Mouse (Mus musculus): ENCODE data around the gene Btk. TPM values are rescaled to one million over a fixed set of nuclear protein-coding genes. Genes with fewer than 3 reads are reported as not detected.

Btk gene
- polyA plus RNA-seq, 1 experiment from 2014 or later, result 0.74 TPM

DNA sequence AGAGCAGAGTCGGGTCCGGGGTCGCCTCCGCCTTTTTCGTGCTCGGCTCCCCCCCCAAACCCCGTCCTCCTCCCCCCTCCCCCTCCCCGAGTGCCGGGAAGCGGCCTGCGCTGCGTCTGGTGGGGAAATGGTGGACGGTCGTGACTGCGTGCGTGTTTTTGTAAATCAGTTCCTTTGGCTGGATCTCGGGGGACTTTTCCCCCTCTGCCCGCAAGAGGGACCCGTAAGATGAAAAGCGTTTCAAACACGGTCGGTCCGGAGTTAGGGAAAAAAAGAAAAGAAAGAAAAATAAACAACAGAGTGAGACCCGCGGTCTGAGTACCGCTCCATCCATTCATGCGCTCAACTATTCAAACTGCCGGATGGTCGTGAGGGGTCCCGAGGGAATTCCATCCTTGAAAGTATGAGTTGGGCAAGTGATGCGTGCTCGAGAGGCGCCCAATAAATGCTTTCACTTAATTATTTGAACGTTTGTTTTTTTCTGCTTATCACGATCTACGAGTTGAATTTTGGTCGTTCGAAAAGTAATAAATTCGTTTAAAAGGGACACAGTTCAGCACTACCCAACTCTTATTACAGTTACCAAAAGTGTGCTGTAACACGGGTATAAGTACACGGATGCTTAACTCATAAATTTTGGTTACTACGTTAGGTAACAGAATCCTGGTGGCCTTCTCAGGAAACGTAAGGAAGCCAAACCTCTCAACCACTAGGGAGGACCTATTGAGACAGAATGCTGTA, 18.2 kb upstream of the Btk start:
- H3K36me3 ChIP-seq, result no peaks in the 10 kb centered on the region
- peak overlapping the region; percentile 90 for H3K27ac ChIP-seq
- H3K4me2 ChIP-seq, result peak overlapping the region; percentile 60
- peak overlapping the region; percentile 60 for H3K9ac ChIP-seq
- WGBS, result 10% methylated on average over 36 of the region's 43 CpGs
- peaks cover 4% of the 10 kb centered on the region; the same call in 1 of the 2 replicates for H3K4me1 ChIP-seq (replicated peaks)
- peak; percentile 81 for ATAC-seq (replicated peaks; ENCODE audit: insufficient number of reproducible peaks, insufficient read depth, low FRiP score, low read depth)
- H3K27me3 ChIP-seq, result no peaks in the 10 kb centered on the region
- H3K9me3 ChIP-seq (replicated peaks), result no peaks in the 10 kb centered on the region
- H3K4me3 ChIP-seq, result peak overlapping the region; percentile 62

DNA sequence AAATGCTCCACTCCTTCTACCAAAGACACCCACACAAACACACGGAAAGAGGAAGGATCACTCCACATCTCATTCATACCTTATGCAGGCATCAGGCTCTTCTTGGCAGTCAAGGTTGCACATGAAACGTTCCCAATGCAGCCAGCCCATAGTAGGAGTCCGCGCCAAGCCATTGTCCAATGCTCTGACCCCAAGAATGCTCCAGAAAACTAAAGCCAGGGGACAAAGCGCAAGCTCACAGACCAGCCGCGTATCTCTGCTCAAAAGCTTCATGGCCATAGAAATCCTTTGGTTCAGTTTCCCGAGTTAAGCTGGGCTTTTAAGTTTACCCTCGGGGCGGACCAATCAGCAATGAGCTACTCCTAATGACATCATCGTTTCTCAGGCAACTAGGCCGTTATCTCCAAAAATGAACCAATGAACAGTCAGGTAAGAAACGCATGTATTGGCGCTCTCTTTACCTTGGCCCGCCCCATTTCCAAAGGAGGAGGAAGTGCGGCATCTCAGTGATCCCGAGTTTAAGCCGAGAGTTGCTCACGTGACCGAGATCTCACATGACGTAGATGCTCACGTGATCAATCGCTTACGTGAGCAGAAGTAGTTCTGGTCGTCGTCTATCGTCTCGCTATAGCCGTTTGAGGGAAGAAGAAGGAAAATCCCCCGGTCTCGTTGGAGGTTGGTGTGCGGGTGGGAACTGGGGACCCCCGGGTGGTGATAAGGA, 17.4 kb upstream of the Btk start, which contains the start of the genes Gla and Hnrnph2:
Gene Gla, minus strand, starts transcription at position 467 of the 721 bp plus-strand sequence.
Gene Hnrnph2, plus strand, starts transcription at position 521 of the 721 bp plus-strand sequence.
- H3K4me2 ChIP-seq, result peak within 1 kb of the TSS; percentile 61
- peak; percentile 96 for ATAC-seq (replicated peaks; ENCODE audit: insufficient number of reproducible peaks, insufficient read depth, low FRiP score, low read depth)
- no peaks in the 10 kb centered on the region for H3K27me3 ChIP-seq
- H3K9me3 ChIP-seq (replicated peaks), result no peaks in the 10 kb centered on the region
- H3K4me1 ChIP-seq (replicated peaks), result peaks cover 4% of the 10 kb centered on the region; the same call in 1 of the 2 replicates
- peak within 1 kb of the TSS; percentile 60 for H3K9ac ChIP-seq
- 16% methylated on average over 33 of the region's 33 CpGs for WGBS
- peak within 1 kb of the TSS; percentile 90 for H3K27ac ChIP-seq
- no peaks in the 10 kb centered on the region for H3K36me3 ChIP-seq
- H3K4me3 ChIP-seq, result peak within 1 kb of the TSS; percentile 62

DNA sequence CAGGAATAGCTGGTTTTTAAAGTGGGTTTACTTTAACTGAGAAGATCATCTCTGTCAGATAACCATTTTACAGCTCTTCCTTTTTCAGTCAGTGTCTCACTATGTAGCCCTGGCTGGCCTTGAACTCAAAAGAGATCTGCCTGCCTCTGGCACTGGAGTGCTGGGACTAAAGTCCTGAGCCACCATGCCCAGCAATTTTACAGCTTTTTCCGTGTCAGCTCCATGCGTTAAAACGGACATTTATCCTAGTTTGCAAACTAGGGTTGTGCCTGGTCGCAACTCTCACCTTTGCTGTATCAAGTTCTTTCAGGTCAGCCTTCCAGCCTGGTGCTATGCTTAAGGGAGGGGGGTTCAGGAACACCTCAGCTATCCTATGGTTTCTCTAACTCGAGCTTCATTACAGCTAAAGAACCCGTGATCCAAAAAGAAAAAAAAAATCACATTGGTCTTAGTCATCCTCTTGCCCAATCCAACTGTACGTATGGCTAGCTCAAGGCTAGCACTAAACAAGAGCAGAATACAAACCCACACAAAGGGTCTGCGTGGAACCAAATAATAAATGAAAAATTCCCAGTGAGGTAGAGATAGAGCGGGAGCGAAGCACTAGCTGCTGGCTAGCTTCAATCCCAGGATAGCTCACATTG, 16.7 kb upstream of the Btk start:
- WGBS, result 20% methylated on average over 10 of the region's 10 CpGs

DNA sequence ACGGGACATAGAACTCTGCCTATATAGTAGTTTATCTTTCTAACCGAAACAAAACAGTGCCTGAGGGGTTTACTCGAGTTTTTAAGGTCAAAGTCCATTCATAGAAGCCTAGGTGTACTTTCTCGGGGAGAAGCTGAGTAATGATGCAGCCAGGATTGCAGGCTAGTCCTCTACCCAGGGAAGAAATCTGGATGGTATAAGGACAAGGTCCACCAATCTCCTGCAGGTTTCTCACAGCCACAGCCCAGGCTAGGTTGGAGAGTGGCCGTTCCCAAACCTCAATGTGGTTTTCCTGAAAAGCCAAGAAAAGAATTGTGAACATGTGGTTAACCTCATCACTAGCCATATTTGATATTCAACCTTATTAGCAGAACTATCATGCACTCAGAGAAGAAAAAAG, 6.5 kb upstream of the Btk start:
- Histone ChIP-seq H3K4me2 (no peak overlapping the region), H3K9me3 (replicated peaks) (no peaks in the 10 kb centered on the region), H3K9ac (no peak overlapping the region), H3K4me1 (replicated peaks) (peaks cover 4% of the 10 kb centered on the region), H3K27ac (no peak overlapping the region), H3K36me3 (peaks cover 7% of the 10 kb centered on the region; the same call in 1 of the 2 replicates), H3K4me3 (no peak overlapping the region), H3K27me3 (no peaks in the 10 kb centered on the region)
- ATAC-seq (replicated peaks; ENCODE audit: insufficient number of reproducible peaks, insufficient read depth, low FRiP score, low read depth), result no peak
- 44% methylated on average over 5 of the region's 5 CpGs for WGBS

More for the DNA sequence above, 16.7 kb upstream of the Btk start:
- no peaks in the 10 kb centered on the region for H3K9me3 ChIP-seq (replicated peaks)
- H3K4me2 ChIP-seq, result peak overlapping the region; percentile 61
- ATAC-seq (replicated peaks; ENCODE audit: insufficient number of reproducible peaks, insufficient read depth, low FRiP score, low read depth), result no peak
- H3K9ac ChIP-seq, result peak overlapping the region; percentile 37; the same call in 1 of the 2 replicates
- H3K36me3 ChIP-seq, result no peaks in the 10 kb centered on the region
- peaks cover 4% of the 10 kb centered on the region; the same call in 1 of the 2 replicates for H3K4me1 ChIP-seq (replicated peaks)
- H3K27me3 ChIP-seq, result no peaks in the 10 kb centered on the region
- H3K4me3 ChIP-seq, result peak overlapping the region; percentile 62
- H3K27ac ChIP-seq, result no peak overlapping the region

DNA sequence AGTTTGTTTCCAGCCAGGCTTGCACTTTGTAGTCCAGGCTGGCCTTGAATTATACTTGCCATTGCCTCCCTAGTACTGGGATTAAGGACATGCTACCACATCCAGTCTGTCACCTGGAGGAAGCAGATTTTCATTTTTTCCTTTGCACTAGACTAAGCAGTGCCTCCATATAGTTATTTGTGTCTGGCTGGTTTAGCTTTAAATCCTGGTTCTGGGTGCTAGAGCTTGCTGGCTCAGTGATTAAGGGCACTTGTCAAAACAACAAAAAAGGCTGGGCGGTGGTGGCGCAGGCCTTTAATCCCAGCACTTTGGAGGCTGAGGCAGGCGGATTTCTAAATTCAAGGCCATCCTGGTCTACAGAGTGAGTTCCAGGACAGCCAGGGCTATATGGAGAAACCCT, 5.6 kb upstream of the Btk start:
- H3K4me3 ChIP-seq, result no peak overlapping the region
- H3K9me3 ChIP-seq (replicated peaks), result no peaks in the 10 kb centered on the region
- H3K36me3 ChIP-seq, result peaks cover 7% of the 10 kb centered on the region; the same call in 1 of the 2 replicates
- H3K9ac ChIP-seq, result no peak overlapping the region
- WGBS, result 90% methylated on average over 3 of the region's 3 CpGs
- H3K27ac ChIP-seq, result no peak overlapping the region
- no peak for ATAC-seq (replicated peaks; ENCODE audit: insufficient number of reproducible peaks, insufficient read depth, low FRiP score, low read depth)
- no peak overlapping the region for H3K4me2 ChIP-seq
- peaks cover 4% of the 10 kb centered on the region for H3K4me1 ChIP-seq (replicated peaks)
- no peaks in the 10 kb centered on the region for H3K27me3 ChIP-seq

DNA sequence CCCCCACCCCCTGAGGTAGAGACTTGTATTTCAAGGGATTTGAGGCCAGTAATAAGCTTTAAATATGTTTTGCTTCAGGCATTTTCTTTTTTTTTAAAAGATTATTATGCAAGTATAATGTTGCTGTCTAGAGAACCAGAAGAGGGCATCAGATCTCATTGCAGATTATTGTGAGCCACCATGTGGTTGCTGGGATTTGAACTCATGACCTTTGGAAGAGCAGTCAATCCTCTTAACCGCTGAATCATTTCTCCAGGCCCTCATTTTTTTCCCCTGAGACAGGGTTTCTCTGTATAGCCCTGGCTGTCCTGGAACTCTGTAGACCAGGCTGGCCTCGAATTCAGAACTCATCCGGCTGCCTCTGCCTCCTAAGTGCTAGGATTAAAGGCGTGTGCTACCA, 4.9 kb upstream of the Btk start:
- H3K4me3 ChIP-seq, result no peak overlapping the region
- H3K4me1 ChIP-seq (replicated peaks), result peaks cover 4% of the 10 kb centered on the region
- H3K9ac ChIP-seq, result no peak overlapping the region
- H3K27ac ChIP-seq, result no peak overlapping the region
- H3K9me3 ChIP-seq (replicated peaks), result no peaks in the 10 kb centered on the region
- no peaks in the 10 kb centered on the region for H3K27me3 ChIP-seq
- no peak for ATAC-seq (replicated peaks; ENCODE audit: insufficient number of reproducible peaks, insufficient read depth, low FRiP score, low read depth)
- WGBS, result 80% methylated on average over 4 of the region's 4 CpGs
- peaks cover 7% of the 10 kb centered on the region; the same call in 1 of the 2 replicates for H3K36me3 ChIP-seq
- no peak overlapping the region for H3K4me2 ChIP-seq

DNA sequence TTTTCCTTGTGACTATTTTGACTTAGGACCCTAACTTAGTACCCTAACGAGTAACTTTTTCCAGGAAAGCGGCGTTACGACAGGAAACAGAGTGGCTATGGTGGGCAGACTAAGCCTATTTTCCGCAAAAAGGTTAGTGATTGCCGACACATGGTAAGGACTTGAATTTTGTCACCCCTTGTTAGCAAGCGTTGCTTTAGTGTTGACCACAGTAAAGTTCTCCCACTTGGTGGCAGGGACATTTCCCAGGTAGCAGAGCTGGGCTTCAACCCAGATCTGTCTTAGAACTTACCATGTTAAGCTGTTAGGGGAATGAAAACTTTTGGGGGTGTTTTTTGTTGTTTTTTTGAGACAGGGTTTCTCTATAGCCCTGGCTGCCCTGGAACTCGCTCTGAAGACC, 3.1 kb upstream of the Btk start:
- H3K27ac ChIP-seq, result no peak overlapping the region
- ATAC-seq (replicated peaks; ENCODE audit: insufficient number of reproducible peaks, insufficient read depth, low FRiP score, low read depth), result no peak
- 25% methylated on average over 8 of the region's 8 CpGs for WGBS
- peaks cover 4% of the 10 kb centered on the region for H3K4me1 ChIP-seq (replicated peaks)
- H3K4me3 ChIP-seq, result peak overlapping the region; percentile 53
- peak overlapping the region; percentile 54 for H3K9ac ChIP-seq
- peak overlapping the region; percentile 61 for H3K4me2 ChIP-seq
- no peaks in the 10 kb centered on the region for H3K27me3 ChIP-seq
- H3K9me3 ChIP-seq (replicated peaks), result no peaks in the 10 kb centered on the region
- peaks cover 7% of the 10 kb centered on the region; the same call in 1 of the 2 replicates for H3K36me3 ChIP-seq

DNA sequence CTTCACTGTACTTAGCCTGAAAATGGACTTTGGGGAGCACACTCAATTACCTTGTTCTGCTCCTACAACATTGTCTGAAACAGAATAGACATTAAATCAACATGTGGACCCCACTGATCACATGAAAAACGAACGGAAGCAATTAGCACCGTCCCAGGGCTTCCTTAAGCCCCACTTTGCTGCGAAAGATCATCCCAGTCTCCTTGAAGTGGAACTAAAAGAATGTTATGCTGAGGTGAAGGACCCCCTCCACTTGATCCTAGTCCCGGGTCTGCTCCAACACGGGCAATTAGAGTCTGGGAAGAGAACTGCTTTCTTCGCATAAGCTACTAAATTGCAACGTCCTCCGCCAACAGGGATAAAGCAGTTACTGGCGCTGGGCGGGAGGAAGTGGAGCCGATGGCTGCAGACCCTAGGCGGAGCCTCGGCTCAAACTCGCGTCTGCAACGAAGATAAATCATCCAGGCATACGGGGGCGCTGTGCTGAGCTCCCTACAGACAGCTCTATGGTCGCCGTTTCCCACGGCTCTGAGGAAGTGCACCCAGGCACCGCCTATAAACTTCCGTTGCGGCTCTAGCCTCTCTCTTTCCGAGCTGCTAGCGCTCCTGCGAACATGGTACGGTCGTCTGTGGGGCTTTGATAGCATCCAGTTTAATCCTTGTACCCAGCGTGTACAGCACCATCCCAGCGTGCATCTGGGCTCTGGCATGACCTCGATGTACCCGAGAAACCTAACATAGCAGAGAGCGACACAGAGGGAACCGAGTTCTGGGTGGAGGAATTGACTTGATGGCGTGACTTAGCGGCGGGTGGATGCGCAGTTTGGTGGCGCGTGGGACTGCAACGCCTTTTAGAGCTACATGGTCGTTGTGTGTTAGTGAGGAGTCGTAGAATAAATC, 2.0 kb upstream of the Btk start, which contains the start of gene Rpl36a:
Gene Rpl36a, plus strand, starts transcription at position 552 of the 900 bp plus-strand sequence.
- Histone ChIP-seq H3K9ac (peak within 1 kb of the TSS; percentile 54), H3K4me2 (peak within 1 kb of the TSS; percentile 63), H3K4me1 (replicated peaks) (peaks cover 4% of the 10 kb centered on the region), H3K27me3 (no peaks in the 10 kb centered on the region), H3K4me3 (peak within 1 kb of the TSS; percentile 53), H3K9me3 (replicated peaks) (no peaks in the 10 kb centered on the region), H3K27ac (peak within 1 kb of the TSS; percentile 82), H3K36me3 (peaks cover 7% of the 10 kb centered on the region; the same call in 1 of the 2 replicates)
- 12% methylated on average over 45 of the region's 45 CpGs for WGBS
- ATAC-seq (replicated peaks; ENCODE audit: insufficient number of reproducible peaks, insufficient read depth, low FRiP score, low read depth), result peak; percentile 94

DNA sequence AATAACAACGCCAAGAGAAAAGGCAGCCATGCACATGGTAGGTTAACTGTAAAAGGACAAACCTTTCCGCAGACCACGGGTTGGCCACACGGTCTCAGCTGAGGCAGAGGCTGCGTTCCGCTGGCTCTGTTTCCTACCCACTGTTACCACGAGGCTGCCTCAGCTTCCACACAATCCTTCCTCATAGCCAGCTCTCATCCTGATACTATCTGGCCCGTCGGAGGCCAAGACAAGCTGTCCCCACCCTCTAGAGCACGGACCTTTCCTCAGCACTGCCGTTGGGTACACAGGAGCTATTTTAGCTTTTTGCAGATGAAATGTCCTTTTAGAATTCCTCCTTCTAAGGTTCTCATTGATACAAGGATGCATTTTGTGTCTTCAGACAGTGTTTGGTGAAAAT, 1.1 kb downstream of the Btk start:
- Histone ChIP-seq H3K4me3 (no peak overlapping the region), H3K4me1 (replicated peaks) (peaks cover 4% of the 10 kb centered on the region), H3K36me3 (no peaks in the 10 kb centered on the region), H3K9me3 (replicated peaks) (no peaks in the 10 kb centered on the region), H3K27me3 (no peaks in the 10 kb centered on the region), H3K27ac (no peak overlapping the region), H3K4me2 (no peak overlapping the region), H3K9ac (no peak overlapping the region)
- 69% methylated on average over 11 of the region's 11 CpGs for WGBS
- no peak for ATAC-seq (replicated peaks; ENCODE audit: insufficient number of reproducible peaks, insufficient read depth, low FRiP score, low read depth)

DNA sequence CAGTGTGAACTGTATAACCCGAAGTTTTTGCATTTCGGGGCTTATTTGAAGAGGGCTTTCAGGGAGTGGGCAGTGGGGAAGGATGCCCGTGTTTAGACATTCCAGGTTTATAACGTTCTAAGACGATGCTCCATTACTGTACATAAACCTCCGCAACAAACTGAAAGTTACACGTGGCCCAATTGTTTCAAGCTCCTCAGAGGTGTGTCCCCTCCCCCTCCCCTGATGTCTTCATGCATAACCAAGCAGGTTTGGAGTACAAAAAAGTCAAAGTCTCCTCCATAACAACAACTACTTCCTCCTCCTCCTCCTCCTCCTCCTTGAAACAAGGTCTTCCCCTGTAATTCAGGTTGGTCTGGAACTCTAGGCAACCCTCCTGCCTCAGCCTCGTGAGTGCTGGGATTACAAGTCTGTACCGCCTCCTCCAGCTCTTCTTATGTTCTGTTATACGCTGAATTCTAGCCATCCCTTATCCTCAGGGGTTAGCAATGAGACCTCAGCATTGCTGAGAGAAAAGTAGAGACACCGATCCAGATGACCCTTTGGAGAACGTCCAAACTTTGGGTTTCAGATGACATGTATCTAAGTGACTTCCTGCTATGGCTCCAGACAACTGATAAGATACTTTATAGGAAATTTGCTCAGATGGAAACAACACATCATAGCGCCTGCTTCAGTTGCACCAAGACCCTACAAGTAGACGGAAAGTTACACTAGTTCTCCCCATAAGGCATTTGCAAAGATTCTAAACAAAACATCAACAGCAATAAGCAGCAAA, 2.7 kb downstream of the Btk start:
- Histone ChIP-seq H3K4me2 (no peak overlapping the region), H3K36me3 (no peaks in the 10 kb centered on the region), H3K4me3 (no peak overlapping the region), H3K27me3 (no peaks in the 10 kb centered on the region), H3K27ac (no peak overlapping the region), H3K4me1 (replicated peaks) (no peaks in the 10 kb centered on the region), H3K9ac (no peak overlapping the region), H3K9me3 (replicated peaks) (no peaks in the 10 kb centered on the region)
- 72% methylated on average over 14 of the region's 14 CpGs for WGBS
- no peak for ATAC-seq (replicated peaks; ENCODE audit: insufficient number of reproducible peaks, insufficient read depth, low FRiP score, low read depth)

Measured in heart, embryonic 15.5 days (tissue).